Mouse (Mus musculus) embryonic stem cell, embryonic (primary cell): ENCODE results near the gene Hoxa9.

Experiments
- CTCF ChIA-PET, 4 experiments: fragments of 300-600 bp in 2 of 4; fragments of 350-600 bp in 2 of 4; sonication (Branson Sonifier 250); formaldehyde crosslinking; loops; one replicate each; lab custom pipeline; 2022; ENCODE audit warnings: inconsistent platforms in 2 of 4; lab: Charles Lee
- POLR2A ChIA-PET, 4 experiments: fragments of 300-600 bp in 2 of 4; fragments of 350-600 bp in 2 of 4; sonication (Branson Sonifier 250); formaldehyde crosslinking; loops; one replicate each; lab custom pipeline; 2022; ENCODE audit warnings: antibody characterized with exemption in 4 of 4, inconsistent platforms in 1 of 4; lab: Charles Lee

Hoxa9 gene

GRCm38 (mm10) chr6:52197271-52197670 lies 33.6 kb downstream of the Hoxa9 start:
- ChIA-PET CTCF (interaction anchor here in 2 of 4 experiments (0.8 to 1.8 kb wide), 5 partner anchors 14 to 152 kb away, joined by 3 to 5 read pairs (median 3); partner anchors contain the start of gene Hoxa10 (in 1 of the 2)), POLR2A (interaction anchor here in 3 of 4 experiments (0.5 to 1.3 kb wide), 4 partner anchors 13 to 82 kb away, joined by 3 to 4 read pairs (median 3); no protein-coding TSS in a partner anchor)

- ChIA-PET CTCF (interaction anchor here in 2 of 4 experiments (0.8 to 1.8 kb wide), 4 partner anchors 15 to 151 kb away, joined by 3 to 5 read pairs (median 3); partner anchors contain the start of gene Hoxa10 (in 1 of the 2)), POLR2A (interaction anchor here in 3 of 4 experiments (0.5 to 1.3 kb wide), 4 partner anchors 12 to 82 kb away, joined by 3 to 4 read pairs (median 3); no protein-coding TSS in a partner anchor)
Measured at GRCm38 (mm10) chr6:52196811-52197210, 34.1 kb downstream of the Hoxa9 start.

GRCm38 (mm10) chr6:52194690-52195089 lies 36.2 kb downstream of the Hoxa9 start:
- ChIA-PET CTCF (interaction anchor here in 1 of 4 experiments (1.3 to 1.4 kb wide), 2 partner anchors 9 to 17 kb away, joined by 3 to 4 read pairs; partner anchors contain the start of gene Hoxa5), POLR2A (interaction anchor here in 1 of 4 experiments (1.4 kb wide), 1 partner anchor 11 kb away, joined by 3 read pairs; no protein-coding TSS in a partner anchor)

- ChIA-PET CTCF (interaction anchor here in 2 of 4 experiments (0.6 to 1.5 kb wide), 3 partner anchors 12 to 315 kb away, joined by 3 to 5 read pairs (median 3); partner anchors contain the start of gene Hoxa5 (in 1 of the 2)), POLR2A (interaction anchor here in 3 of 4 experiments (0.5 to 3.4 kb wide), 12 partner anchors 8 to 186 kb away, joined by 3 to 17 read pairs (median 3); partner anchors contain the start of genes 5730596B20Rik (in 1 of the 3), Hoxa1 (in 1 of the 3) and Skap2 (in 1 of the 3))
Measured at GRCm38 (mm10) chr6:52191860-52192550, 38.9 kb downstream of the Hoxa9 start.

- POLR2A ChIA-PET: interaction anchor here in 3 of 4 experiments (0.5 to 3.4 kb wide), 11 partner anchors 10 to 264 kb away, joined by 3 to 17 read pairs (median 5); partner anchors contain the start of genes 5730596B20Rik (in 1 of the 3) and Hoxa1 (in 1 of the 3)
- CTCF ChIA-PET: interaction anchor here in 2 of 4 experiments (0.6 to 1.5 kb wide), 2 partner anchors 20 to 62 kb away, joined by 3 to 5 read pairs; no protein-coding TSS in a partner anchor
Measured at GRCm38 (mm10) chr6:52190906-52191810, 39.7 kb downstream of the Hoxa9 start, which contains the start of gene Hoxa4. Gene Hoxa4 (minus strand): TSS chr6:52191753.

- POLR2A ChIA-PET: interaction anchor here in 1 of 4 experiments (1.3 to 3.4 kb wide), 2 partner anchors 11 to 12 kb away, joined by 5 to 17 read pairs; partner anchors contain the start of gene 5730596B20Rik
- CTCF ChIA-PET: interaction anchor here in 1 of 4 experiments (1.4 kb wide), 1 partner anchor 21 kb away, joined by 3 read pairs; no protein-coding TSS in a partner anchor
Measured at GRCm38 (mm10) chr6:52190410-52190809, 40.5 kb downstream of the Hoxa9 start.

GRCm38 (mm10) chr6:52189909-52190308 lies 41.0 kb downstream of the Hoxa9 start:
- ChIA-PET POLR2A (interaction anchor here in 1 of 4 experiments (1.1 to 3.4 kb wide), 3 partner anchors 8 to 12 kb away, joined by 3 to 17 read pairs (median 5); partner anchors contain the start of gene 5730596B20Rik), CTCF (interaction anchor here in 2 of 4 experiments (0.5 to 1.4 kb wide), 2 partner anchors 22 to 541 kb away, joined by 3 read pairs; no protein-coding TSS in a partner anchor)

- ChIA-PET CTCF (interaction anchor here in 2 of 4 experiments (0.5 to 1.4 kb wide), 2 partner anchors 23 to 540 kb away, joined by 3 read pairs; no protein-coding TSS in a partner anchor), POLR2A (interaction anchor here in 1 of 4 experiments (0.8 to 1.1 kb wide), 3 partner anchors 9 to 798 kb away, joined by 3 to 4 read pairs (median 3); no protein-coding TSS in a partner anchor)
Measured at GRCm38 (mm10) chr6:52189172-52189591, 41.7 kb downstream of the Hoxa9 start.

- ChIA-PET CTCF (no interaction called here), POLR2A (no interaction called here)
Measured at GRCm38 (mm10) chr6:52186500-52186899, 44.4 kb downstream of the Hoxa9 start.

- ChIA-PET CTCF (interaction anchor here in 1 of 4 experiments (0.7 kb wide), 1 partner anchor 137 kb away, joined by 3 read pairs; no protein-coding TSS in a partner anchor), POLR2A (no interaction called here)
Measured at GRCm38 (mm10) chr6:52185834-52186233, 45.1 kb downstream of the Hoxa9 start.

- ChIA-PET CTCF (interaction anchor here in 1 of 4 experiments (0.7 kb wide), 1 partner anchor 137 kb away, joined by 3 read pairs; no protein-coding TSS in a partner anchor), POLR2A (interaction anchor here in 2 of 4 experiments (0.8 to 3.1 kb wide), 3 partner anchors 11 to 833 kb away, joined by 4 to 18 read pairs (median 4); no protein-coding TSS in a partner anchor)
Measured at GRCm38 (mm10) chr6:52185222-52185621, 45.7 kb downstream of the Hoxa9 start.

- POLR2A ChIA-PET: interaction anchor here in 2 of 4 experiments (0.8 to 3.1 kb wide), 3 partner anchors 11 to 833 kb away, joined by 4 to 18 read pairs (median 4); no protein-coding TSS in a partner anchor
- CTCF ChIA-PET: interaction anchor here in 1 of 4 experiments (0.5 kb wide), 1 partner anchor 17 kb away, joined by 3 read pairs; no protein-coding TSS in a partner anchor
Measured at GRCm38 (mm10) chr6:52184668-52185067, 46.2 kb downstream of the Hoxa9 start.

- POLR2A ChIA-PET: interaction anchor here in 1 of 4 experiments (0.6 to 3.1 kb wide), 4 partner anchors 9 to 26 kb away, joined by 3 to 18 read pairs (median 4); no protein-coding TSS in a partner anchor
- CTCF ChIA-PET: interaction anchor here in 3 of 4 experiments (0.6 to 1.1 kb wide), 3 partner anchors 57 to 674 kb away, joined by 3 read pairs; partner anchors contain the start of gene Hoxa10 (in 1 of the 3)
Measured at GRCm38 (mm10) chr6:52183311-52184080, 47.4 kb downstream of the Hoxa9 start.

GRCm38 (mm10) chr6:52182793-52183192 lies 48.1 kb downstream of the Hoxa9 start:
- ChIA-PET POLR2A (interaction anchor here in 1 of 4 experiments (0.6 to 3.1 kb wide), 3 partner anchors 9 to 42 kb away, joined by 4 to 18 read pairs (median 4); no protein-coding TSS in a partner anchor), CTCF (interaction anchor here in 1 of 4 experiments (0.7 kb wide), 1 partner anchor 16 kb away, joined by 3 read pairs; no protein-coding TSS in a partner anchor)

- ChIA-PET CTCF (no interaction called here), POLR2A (interaction anchor here in 1 of 4 experiments (1.5 kb wide), 1 partner anchor 43 kb away, joined by 4 read pairs; no protein-coding TSS in a partner anchor)
Measured at GRCm38 (mm10) chr6:52182030-52182429, 48.9 kb downstream of the Hoxa9 start.

- ChIA-PET POLR2A (interaction anchor here in 1 of 4 experiments (0.7 kb wide), 1 partner anchor 21 kb away, joined by 3 read pairs; no protein-coding TSS in a partner anchor), CTCF (no interaction called here)
Measured at GRCm38 (mm10) chr6:52180726-52181125, 50.2 kb downstream of the Hoxa9 start.
